Mouse (Mus musculus) hindbrain, postnatal 0 days (tissue): ENCODE data around the gene Echdc3. TPM values are rescaled to one million over a fixed set of nuclear protein-coding genes. Genes with fewer than 3 reads are reported as not detected.

ENCODE experiments used
- ATAC-seq: fragments of 200-750 bp; cut with Nextera tagmentation; 2 replicates; pipeline ENCODE4 v1.8.0; 2017; ENCODE audit warnings: mild to moderate bottlenecking, moderate TSS enrichment, moderate library complexity
- DNase-seq: peaks from one replicate; pipeline ENCODE4 v3.0.0-alpha.2; 2015; ENCODE audit warnings: low spot score
- H3K27ac ChIP-seq: fragments of 300-500 bp; sonication (generic); 2 replicates; pipeline ENCODE4 v1.5.1; 2014; ENCODE audit warnings: mild to moderate bottlenecking
- H3K27me3 ChIP-seq: fragments of 300-500 bp; sonication (generic); 2 replicates; pipeline ENCODE4 v1.6.1; 2014; ENCODE audit warnings: low read length, mixed read lengths; ENCODE audit not compliant: insufficient read depth
- H3K36me3 ChIP-seq: fragments of 300-500 bp; sonication (generic); 2 replicates; pipeline ENCODE4 v1.6.1; 2014; ENCODE audit warnings: low read length, mixed read lengths; ENCODE audit not compliant: insufficient read depth
- H3K4me1 ChIP-seq: fragments of 300-500 bp; sonication (generic); 2 replicates; pipeline ENCODE4 v1.6.1; 2014; ENCODE audit warnings: antibody characterized with exemption, low read length, mixed read lengths; ENCODE audit not compliant: insufficient read depth
- H3K4me2 ChIP-seq: fragments of 300-500 bp; sonication (generic); 2 replicates; pipeline ENCODE4 v1.6.1; 2014; ENCODE audit warnings: low read depth, mild to moderate bottlenecking, low read length, moderate library complexity, mixed read lengths
- H3K4me3 ChIP-seq: fragments of 300-500 bp; sonication (generic); 2 replicates; pipeline ENCODE4 v1.5.1; 2014; ENCODE audit warnings: low read length
- H3K9ac ChIP-seq: fragments of 300-500 bp; sonication (generic); replicated peaks from 2 replicates; pipeline ENCODE4 v1.6.1; 2014; ENCODE audit warnings: mild to moderate bottlenecking, low read length, moderate library complexity, mixed read lengths
- H3K9me3 ChIP-seq: fragments of 300-500 bp; sonication (generic); 2 replicates; pipeline ENCODE4 v1.6.1; 2016; ENCODE audit warnings: low read length, mixed read lengths
- CTCF ChIP-seq: IDR thresholded peaks from 2 replicates; pipeline ENCODE4 v1.5.1; 2016; ENCODE audit warnings: antibody characterized with exemption, control low read depth, low read depth
- WGBS: fragments of 180-500 bp; shearing (Covaris S2); extraction: QIAGEN DNeasy Blood & Tissue Kit; methylation state at CpG from one replicate; pipeline ENCODE4 v1.1.7; 2014; 5-methylcytosine and 5-hydroxymethylcytosine counted together
- polyA plus RNA-seq: library from polyadenylated mRNA; unstranded; fragments of >200 nt; fragmentation: Nextera tagmentation; extraction: Ambion mirVana; gene quantifications from 2 replicates; pipeline ENCODE4 v1.2.1, GENCODE M21; 2015
- total RNA-seq: library from RNA; depleted of rRNA; stranded (reverse); fragments of >200 nt; gene quantifications from 2 replicates; pipeline ENCODE4 v1.2.3, GENCODE M21; 2014

Echdc3 gene
- total and polyA plus RNA-seq, 2 experiments from 2014 or later, result 1.5 TPM

DNA sequence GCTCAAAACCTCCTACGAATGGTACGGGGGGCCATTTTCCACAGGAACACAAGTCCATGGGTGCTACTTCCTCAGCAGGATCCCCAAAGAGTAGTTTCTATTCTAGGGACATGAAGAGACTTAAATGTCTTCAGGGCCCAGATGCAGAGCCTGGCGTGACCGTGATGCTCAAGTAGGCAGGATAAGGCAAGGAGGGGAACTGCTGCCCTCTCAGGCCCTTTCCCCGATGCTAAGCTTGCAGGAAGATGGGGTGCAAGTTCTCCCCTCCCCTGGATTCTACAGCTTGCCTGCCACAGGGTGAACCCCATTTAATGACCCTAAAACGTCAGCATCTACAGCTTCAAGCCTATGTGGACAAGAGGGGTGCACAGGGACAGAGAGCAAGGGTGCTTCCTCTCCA lies 22.8 kb downstream of the Echdc3 start:
- H3K36me3 ChIP-seq, result no peaks in the 10 kb centered on the region
- TF ChIP-seq CTCF, result no peak
- DNase-seq (no peak), ATAC-seq (no peak)
- H3K4me3 ChIP-seq, result no peak overlapping the region
- no peaks in the 10 kb centered on the region for H3K9me3 ChIP-seq
- no peaks in the 10 kb centered on the region for H3K27me3 ChIP-seq
- no peak overlapping the region for H3K4me2 ChIP-seq
- H3K9ac ChIP-seq, result no peak overlapping the region
- 93% methylated on average over 6 of the region's 6 CpGs for WGBS
- no peak overlapping the region for H3K27ac ChIP-seq
- H3K4me1 ChIP-seq, result 0 out of 2 replicates have a peak, but pooled peaks cover 9% of the 10 kb centered on the region

DNA sequence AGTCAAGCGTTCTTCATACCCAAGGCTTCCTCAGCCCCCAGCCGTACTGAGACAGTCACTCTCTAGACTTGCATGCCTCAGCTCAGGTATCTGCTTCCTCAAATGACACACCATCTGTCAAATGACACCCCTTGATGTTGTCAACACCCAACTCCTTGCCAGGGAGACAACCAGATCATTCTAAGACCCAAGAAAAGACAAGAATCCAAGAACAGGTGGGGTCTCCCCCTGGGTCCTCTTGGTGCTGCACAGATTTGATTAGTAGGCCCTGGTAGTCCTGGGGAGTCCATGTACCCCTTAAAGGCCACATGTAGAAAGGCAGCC lies 23.2 kb downstream of the Echdc3 start:
- WGBS, result 88% methylated on average over 2 of the region's 2 CpGs
- Histone ChIP-seq H3K4me3 (no peak overlapping the region), H3K9me3 (0 out of 2 replicates have a peak, but pooled peaks cover under 1% of the 10 kb centered on the region), H3K27me3 (no peaks in the 10 kb centered on the region), H3K4me2 (no peak overlapping the region), H3K9ac (no peak overlapping the region), H3K4me1 (0 out of 2 replicates have a peak, but pooled peaks cover 5% of the 10 kb centered on the region), H3K27ac (no peak overlapping the region), H3K36me3 (no peaks in the 10 kb centered on the region)
- no peak for TF ChIP-seq CTCF
- no peak for DNase-seq
- ATAC-seq, result no peak

DNA sequence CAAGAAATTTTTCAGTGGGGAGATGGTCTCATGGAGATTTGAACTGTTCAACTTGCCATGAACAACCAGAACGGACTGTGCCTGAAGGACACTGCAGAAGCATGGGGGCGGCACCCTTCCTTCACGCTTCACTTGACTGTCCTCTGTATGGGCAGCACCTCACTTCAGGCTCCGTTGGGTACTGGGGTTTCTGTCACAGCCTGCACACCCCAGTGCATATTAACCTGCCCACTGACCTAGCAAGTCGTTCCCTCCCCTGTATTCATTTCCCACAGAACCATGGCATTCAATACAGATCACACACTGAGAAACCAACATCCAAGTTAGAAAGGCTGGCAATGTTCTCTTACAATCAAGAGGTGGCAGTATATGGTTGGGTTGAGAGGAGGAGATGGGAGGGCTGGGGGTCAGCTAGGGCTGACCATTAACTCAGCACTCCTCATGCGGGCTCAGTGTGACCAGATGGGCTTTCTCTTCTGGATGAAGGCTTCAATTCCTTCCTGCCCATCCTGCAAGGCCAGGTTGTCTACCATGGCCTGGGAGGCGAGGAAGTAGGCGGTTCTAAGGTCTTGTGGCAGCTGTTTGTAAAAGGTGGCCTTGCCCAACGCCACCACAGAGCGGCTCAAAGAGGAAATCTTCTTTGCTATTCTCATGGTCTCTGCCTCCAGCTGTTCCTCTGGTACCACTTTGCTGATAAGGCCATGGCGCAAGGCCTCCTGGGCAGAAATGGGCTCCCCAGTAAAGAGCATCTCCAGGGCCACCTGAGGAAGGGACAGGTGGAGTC lies 23.8 kb downstream of the Echdc3 start:
- no peaks in the 10 kb centered on the region for H3K27me3 ChIP-seq
- no peak; the same call in 1 of the 2 replicates for TF ChIP-seq CTCF
- no peak overlapping the region for H3K4me2 ChIP-seq
- 71% methylated on average over 11 of the region's 11 CpGs for WGBS
- H3K4me1 ChIP-seq, result 0 out of 2 replicates have a peak, but pooled peaks cover 4% of the 10 kb centered on the region
- H3K9ac ChIP-seq, result no peak overlapping the region
- no peak overlapping the region for H3K4me3 ChIP-seq
- ATAC-seq (no peak), DNase-seq (no peak)
- H3K27ac ChIP-seq, result no peak overlapping the region
- no peaks in the 10 kb centered on the region for H3K36me3 ChIP-seq
- 0 out of 2 replicates have a peak, but pooled peaks cover 3% of the 10 kb centered on the region for H3K9me3 ChIP-seq

GRCm38 (mm10) chr2:6187418-6187817 lies 25.4 kb downstream of the Echdc3 start:
- WGBS, result 40% methylated on average over 11 of the region's 11 CpGs
- ATAC-seq (peak; percentile 85), DNase-seq (peak; percentile 37)
- H3K4me3 ChIP-seq, result no peak overlapping the region
- TF ChIP-seq CTCF, result no peak
- no peak overlapping the region for H3K4me2 ChIP-seq
- H3K9ac ChIP-seq, result no peak overlapping the region
- 0 out of 2 replicates have a peak, but pooled peaks cover 3% of the 10 kb centered on the region for H3K9me3 ChIP-seq
- H3K27me3 ChIP-seq, result no peaks in the 10 kb centered on the region
- 0 out of 2 replicates have a peak, but pooled peaks cover 4% of the 10 kb centered on the region for H3K4me1 ChIP-seq
- H3K27ac ChIP-seq, result peak overlapping the region; percentile 16; the same call in 1 of the 2 replicates
- no peaks in the 10 kb centered on the region for H3K36me3 ChIP-seq

DNA sequence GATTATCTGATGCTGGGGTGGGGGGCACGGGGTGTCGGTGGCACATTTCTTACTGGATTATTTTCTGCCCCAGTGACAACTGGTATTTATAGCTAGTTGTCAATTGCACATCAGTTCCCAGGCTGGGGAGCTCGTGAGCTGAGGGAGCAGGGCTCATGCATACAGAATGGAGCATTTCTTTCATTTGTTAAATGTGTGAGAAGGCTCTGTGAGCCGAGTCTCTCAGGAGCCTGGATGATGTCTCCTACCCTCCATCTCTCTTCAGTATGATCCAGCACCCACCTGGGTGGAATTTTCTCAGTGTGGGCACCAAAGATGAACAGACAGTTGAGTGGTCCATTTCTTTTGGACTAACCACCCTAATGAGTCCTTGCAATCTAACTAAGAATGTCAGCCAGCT lies 25.9 kb downstream of the Echdc3 start:
- DNase-seq (no peak), ATAC-seq (peak; percentile 51)
- 0 out of 2 replicates have a peak, but pooled peaks cover 4% of the 10 kb centered on the region for H3K4me1 ChIP-seq
- no peaks in the 10 kb centered on the region for H3K36me3 ChIP-seq
- peak overlapping the region; percentile 16; the same call in 1 of the 2 replicates for H3K27ac ChIP-seq
- H3K9me3 ChIP-seq, result 0 out of 2 replicates have a peak, but pooled peaks cover 3% of the 10 kb centered on the region
- H3K4me3 ChIP-seq, result no peak overlapping the region
- no peak for TF ChIP-seq CTCF
- no peak overlapping the region for H3K4me2 ChIP-seq
- 40% methylated on average over 4 of the region's 4 CpGs for WGBS
- no peaks in the 10 kb centered on the region for H3K27me3 ChIP-seq
- H3K9ac ChIP-seq, result no peak overlapping the region

GRCm38 (mm10) chr2:6179749-6180117 lies 33.1 kb downstream of the Echdc3 start:
- H3K4me2 ChIP-seq, result no peak overlapping the region
- H3K4me3 ChIP-seq, result no peak overlapping the region
- ATAC-seq, result no peak
- H3K27me3 ChIP-seq, result no peaks in the 10 kb centered on the region
- no peak overlapping the region for H3K27ac ChIP-seq
- no peaks in the 10 kb centered on the region for H3K36me3 ChIP-seq
- no peak for TF ChIP-seq CTCF
- 95% methylated on average over 1 of the region's 1 CpGs for WGBS
- no peak for DNase-seq
- H3K9me3 ChIP-seq, result 0 out of 2 replicates have a peak, but pooled peaks cover 3% of the 10 kb centered on the region
- H3K9ac ChIP-seq, result no peak overlapping the region
- no peaks in the 10 kb centered on the region for H3K4me1 ChIP-seq
